ENCODE assay signal across 9 mouse cellular contexts in the genomic region with DNA sequence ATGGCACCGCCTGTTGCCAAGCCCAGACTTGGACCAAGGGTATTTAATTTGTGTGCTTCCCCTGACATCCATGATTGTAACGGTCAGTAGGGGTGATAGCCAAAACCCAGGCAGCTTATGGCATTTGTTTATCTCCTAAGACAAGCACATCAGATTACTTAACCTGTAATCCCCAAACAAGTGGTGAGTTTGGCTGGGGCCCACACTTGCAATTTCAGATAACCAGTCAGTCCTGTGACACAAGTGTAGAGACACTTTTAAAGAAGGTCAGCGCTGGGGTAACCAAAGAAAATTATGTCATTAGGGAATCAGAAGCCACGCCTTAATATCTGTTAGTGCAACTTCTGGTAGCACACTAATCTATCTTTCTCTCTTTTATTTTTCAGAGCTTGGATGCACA.
DNase-seq lines count a peak whose midpoint lies in the region; ATAC-seq and TF ChIP-seq lines count a peak whose summit lies in the region.
"Had no signal": no experiment of that assay in that cellular context is flagged by ENCODE, and none has a peak within 500 bp of the region (broad histone marks: within the 10 kb centered on the region; RNA-seq: fewer than 3 reads in every experiment).

No protein-coding gene starts in this region.

- H3K9ac ChIP-seq in forebrain, embryonic 13.5 days: no peak overlapping the region
- no peak overlapping the region for H3K9ac ChIP-seq in forebrain, embryonic 16.5 days (replicated peaks; ENCODE audit: low read depth, low read length)
- no peak overlapping the region for H3K9ac ChIP-seq in midbrain, embryonic 14.5 days (replicated peaks; ENCODE audit: low read length)
- H3K9ac ChIP-seq in midbrain, postnatal 0 days (replicated peaks; ENCODE audit: low read length, poor library complexity, severe bottlenecking): no peak overlapping the region
- no peak overlapping the region for H3K9ac ChIP-seq in limb, embryonic 12.5 days (replicated peaks)
- H3K9ac ChIP-seq in stomach, embryonic 16.5 days (ENCODE audit: low read length): no peak overlapping the region

- H3K36me3 ChIP-seq in forebrain, embryonic 13.5 days (ENCODE audit: poor library complexity, severe bottlenecking): no peaks in the 10 kb centered on the region
- no peaks in the 10 kb centered on the region for H3K36me3 ChIP-seq in forebrain, embryonic 16.5 days (ENCODE audit: control insufficient read depth, insufficient read depth)
- no peaks in the 10 kb centered on the region for H3K36me3 ChIP-seq in midbrain, embryonic 14.5 days (ENCODE audit: control insufficient read depth, insufficient read depth, low read length)
- H3K36me3 ChIP-seq in midbrain, postnatal 0 days (ENCODE audit: insufficient read depth, low read length): no peaks in the 10 kb centered on the region
- H3K36me3 ChIP-seq in limb, embryonic 12.5 days: no peaks in the 10 kb centered on the region
- H3K36me3 ChIP-seq in stomach, embryonic 16.5 days (ENCODE audit: control insufficient read depth, insufficient read depth, low read length): no peaks in the 10 kb centered on the region

- no peak overlapping the region for H3K4me3 ChIP-seq in forebrain, embryonic 13.5 days
- H3K4me3 ChIP-seq in forebrain, embryonic 16.5 days (replicated peaks; ENCODE audit: low read length): no peak overlapping the region
- H3K4me3 ChIP-seq in midbrain, embryonic 14.5 days (replicated peaks; ENCODE audit: low read depth, low read length): no peak overlapping the region
- no peak overlapping the region for H3K4me3 ChIP-seq in midbrain, postnatal 0 days (ENCODE audit: low read depth, low read length)
- no peak overlapping the region for H3K4me3 ChIP-seq in limb, embryonic 12.5 days (replicated peaks)
- H3K4me3 ChIP-seq in stomach, embryonic 16.5 days (replicated peaks; ENCODE audit: low read length): no peak overlapping the region

- no peak overlapping the region for H3K4me2 ChIP-seq in forebrain, embryonic 13.5 days
- no peak overlapping the region for H3K4me2 ChIP-seq in forebrain, embryonic 16.5 days (ENCODE audit: low read length)
- H3K4me2 ChIP-seq in midbrain, embryonic 14.5 days (ENCODE audit: low read length): no peak overlapping the region
- H3K4me2 ChIP-seq in midbrain, postnatal 0 days (ENCODE audit: low read depth, low read length, poor library complexity, severe bottlenecking): no peak overlapping the region
- peak overlapping the region; percentile 44; the same call in 1 of the 2 replicates for H3K4me2 ChIP-seq in limb, embryonic 12.5 days
- H3K4me2 ChIP-seq in stomach, embryonic 16.5 days (ENCODE audit: low read depth, low read length): no peak overlapping the region

- no peaks in the 10 kb centered on the region for H3K27me3 ChIP-seq in forebrain, embryonic 13.5 days
- no peaks in the 10 kb centered on the region for H3K27me3 ChIP-seq in forebrain, embryonic 16.5 days (replicated peaks; ENCODE audit: control insufficient read depth, insufficient read depth, low read length)
- H3K27me3 ChIP-seq in midbrain, embryonic 14.5 days (ENCODE audit: control insufficient read depth, insufficient read depth, low read length): no peaks in the 10 kb centered on the region
- H3K27me3 ChIP-seq in midbrain, postnatal 0 days (ENCODE audit: insufficient read depth, low read length): no peaks in the 10 kb centered on the region
- H3K27me3 ChIP-seq in limb, embryonic 12.5 days: no peaks in the 10 kb centered on the region
- no peaks in the 10 kb centered on the region for H3K27me3 ChIP-seq in stomach, embryonic 16.5 days (ENCODE audit: control insufficient read depth, insufficient read depth, low read length)

- TF ChIP-seq CTCF in midbrain, postnatal 0 days (IDR thresholded peaks at IDR 0.05): no peak

- no peak overlapping the region for H3K27ac ChIP-seq in forebrain, embryonic 13.5 days
- no peak overlapping the region for H3K27ac ChIP-seq in forebrain, embryonic 16.5 days (ENCODE audit: low read length)
- H3K27ac ChIP-seq in midbrain, embryonic 14.5 days (replicated peaks; ENCODE audit: low read depth, low read length): 0 out of 2 replicates have a peak overlapping the region, but pooled peaks have one; percentile 15
- H3K27ac ChIP-seq in midbrain, postnatal 0 days (ENCODE audit: low read depth, low read length): no peak overlapping the region
- H3K27ac ChIP-seq in limb, embryonic 12.5 days: peak overlapping the region; percentile 96
- H3K27ac ChIP-seq in stomach, embryonic 16.5 days (ENCODE audit: low read length): peak overlapping the region; percentile 77

- peaks cover 34% of the 10 kb centered on the region for H3K4me1 ChIP-seq in forebrain, embryonic 13.5 days
- peaks cover 24% of the 10 kb centered on the region for H3K4me1 ChIP-seq in forebrain, embryonic 16.5 days (replicated peaks; ENCODE audit: control insufficient read depth, insufficient read depth, low read length)
- peaks cover 28% of the 10 kb centered on the region for H3K4me1 ChIP-seq in midbrain, embryonic 14.5 days (ENCODE audit: control insufficient read depth, insufficient read depth, low read length)
- H3K4me1 ChIP-seq in midbrain, postnatal 0 days (ENCODE audit: insufficient read depth, low read length): peaks cover 9% of the 10 kb centered on the region
- peaks cover 78% of the 10 kb centered on the region for H3K4me1 ChIP-seq in limb, embryonic 12.5 days (replicated peaks)
- peaks cover 43% of the 10 kb centered on the region for H3K4me1 ChIP-seq in stomach, embryonic 16.5 days (ENCODE audit: control insufficient read depth, insufficient read depth, low read length)

- H3K9me3 ChIP-seq in forebrain, embryonic 13.5 days (replicated peaks): no peaks in the 10 kb centered on the region
- H3K9me3 ChIP-seq in forebrain, embryonic 16.5 days (ENCODE audit: control insufficient read depth, low read length): no peaks in the 10 kb centered on the region
- no peaks in the 10 kb centered on the region for H3K9me3 ChIP-seq in midbrain, embryonic 14.5 days (ENCODE audit: control insufficient read depth, low read length)
- no peaks in the 10 kb centered on the region for H3K9me3 ChIP-seq in midbrain, postnatal 0 days (ENCODE audit: low read length)
- H3K9me3 ChIP-seq in limb, embryonic 12.5 days: no peaks in the 10 kb centered on the region
- no peaks in the 10 kb centered on the region for H3K9me3 ChIP-seq in stomach, embryonic 16.5 days (replicated peaks; ENCODE audit: control insufficient read depth, low read length)

- DNase-seq in midbrain, embryonic 14.5 days: no peak
- no peak for DNase-seq in midbrain, postnatal 0 days (ENCODE audit: low spot score)
- no peak for DNase-seq in layer of hippocampus, adult 18-20 months (ENCODE audit: low spot score in 2 of 2)
- DNase-seq in right cerebral cortex, postnatal 4 days: no peak
- DNase-seq: thymus, postnatal 14 days had no signal

- 0 out of 2 replicates have a peak, but pooled peaks have one; percentile 25 for ATAC-seq in forebrain, embryonic 13.5 days
- no peak for ATAC-seq in forebrain, embryonic 16.5 days
- ATAC-seq in midbrain, embryonic 14.5 days (ENCODE audit: low FRiP score, low TSS enrichment): no peak
- no peak for ATAC-seq in midbrain, postnatal 0 days (ENCODE audit: low FRiP score)
- ATAC-seq in limb, embryonic 12.5 days (ENCODE audit: insufficient number of reproducible peaks, insufficient read depth, low FRiP score, low TSS enrichment, low read depth): no peak
- ATAC-seq in stomach, embryonic 16.5 days (ENCODE audit: insufficient read depth, low FRiP score): no peak

- WGBS in forebrain, embryonic 13.5 days: 73% methylated on average over 4 of the region's 4 CpGs
- 58% methylated on average over 4 of the region's 4 CpGs for WGBS in forebrain, embryonic 16.5 days
- 75% methylated on average over 4 of the region's 4 CpGs for WGBS in midbrain, embryonic 14.5 days
- WGBS in midbrain, postnatal 0 days: 77% methylated on average over 4 of the region's 4 CpGs
- WGBS in limb, embryonic 12.5 days: 61% methylated on average over 4 of the region's 4 CpGs
- WGBS in stomach, embryonic 16.5 days: 69% methylated on average over 4 of the region's 4 CpGs

Comparison
In these comparisons a context has a peak if more than half of its experiments do, and no peak if none do; other contexts are left out.
1. H3K27ac ChIP-seq: peak in midbrain, embryonic 14.5 days (single experiment), limb, embryonic 12.5 days (single experiment) and stomach, embryonic 16.5 days (single experiment); none in forebrain, embryonic 13.5 days (single experiment), forebrain, embryonic 16.5 days (single experiment) and midbrain, postnatal 0 days (single experiment).